Mouse (Mus musculus): ENCODE measurements around the gene Apaf1. TPM values are rescaled to one million over a fixed set of nuclear protein-coding genes. Genes with fewer than 3 reads are reported as not detected.
A peak's percentile ranks its signal among the peaks of the same experiment; 100 is the strongest.

The Apaf1 gene
- total and polyA plus RNA-seq, 3 experiments: 16.0 to 27.3 (median 22.1) TPM

DNA sequence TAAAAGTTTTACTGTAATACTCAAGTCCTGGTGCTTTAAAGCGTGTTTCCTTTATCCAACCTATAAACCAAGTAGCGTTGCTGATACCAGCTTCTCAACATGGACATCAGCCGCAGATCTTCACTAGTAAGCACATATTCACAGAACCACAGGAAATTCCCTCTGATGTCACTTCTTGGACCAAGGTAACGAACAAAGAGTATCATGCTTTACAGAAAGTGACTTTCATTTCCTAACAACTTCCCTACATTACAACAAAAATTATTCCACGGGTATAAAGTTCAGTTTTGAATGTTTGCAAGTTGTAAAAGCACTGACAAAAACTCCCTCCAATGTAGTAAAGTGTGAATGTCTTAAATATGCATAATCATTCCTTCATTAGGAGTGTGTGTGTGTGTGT is 2.0 kb downstream of the Apaf1 start:
- in situ Hi-C loops (cut with MboI; ENCODE audit: low pct_ligation_motif_present, low pct_unique_long_range_greater_than_20kb, low sequenced_read_pairs): no loop called here
- peak; percentile 52; the same call in 1 of the 2 replicates for TF ChIP-seq IRF4 (IDR thresholded peaks at IDR 0.05; ENCODE audit: low read depth, low read length)
- TF ChIP-seq UBTF (IDR thresholded peaks at IDR 0.05; ENCODE audit: low read depth, low read length): no peak
- peak; percentile 57; the same call in 1 of the 2 replicates for TF ChIP-seq SIN3A (IDR thresholded peaks at IDR 0.05; ENCODE audit: low read length)
- 0 out of 2 replicates have a peak, but pooled peaks have one; percentile 26 for TF ChIP-seq EP300 (IDR thresholded peaks at IDR 0.05; ENCODE audit: low read length)
- no peak for TF ChIP-seq NELFE (IDR thresholded peaks at IDR 0.05; ENCODE audit: low read depth, low read length)
- TF ChIP-seq ZKSCAN1 (IDR thresholded peaks at IDR 0.05; ENCODE audit: borderline replicate concordance, low read depth, low read length): no peak
- H3K4me3 ChIP-seq (replicated peaks in 1 of 3; ENCODE audit: low read depth in 2 of 3, low read length in 2 of 3, poor library complexity in 1 of 3): peak overlapping the region in 2 of 3 experiments; percentile 36 to 42

DNA sequence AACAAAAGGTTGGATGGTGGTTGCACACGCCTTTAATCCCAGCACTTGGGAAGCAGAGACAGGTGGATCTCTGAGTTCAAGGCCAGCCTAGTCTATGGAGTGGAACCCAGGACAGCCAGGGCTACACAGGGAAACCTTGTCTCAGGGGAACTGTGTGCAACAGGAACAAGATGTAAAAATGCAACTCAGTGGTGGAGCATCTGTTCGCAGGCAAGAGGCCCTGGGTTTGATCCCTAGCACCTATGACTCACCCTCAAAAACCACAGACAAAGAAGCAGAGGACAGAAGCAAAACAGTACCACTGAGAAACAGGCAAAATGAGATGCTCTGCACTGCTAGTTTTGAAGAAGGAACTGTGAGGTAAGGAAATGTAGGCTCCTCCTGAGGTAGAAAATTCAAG is 5.9 kb downstream of the Apaf1 start:
- peak; percentile 88 for DNase-seq (ENCODE audit: extremely low read depth)
- dilution Hi-C loops (cut with MboI; ENCODE audit: extremely low pct_ligation_motif_present, extremely low pct_unique_long_range_greater_than_20kb, low sequenced_read_pairs): no loop called here
- peaks cover 6 to 28% of the 10 kb centered on the region in 2 experiments for H3K4me1 ChIP-seq (ENCODE audit: control insufficient read depth in 1 of 2, insufficient read depth in 2 of 2)
- no peaks in the 10 kb centered on the region for H3K27me3 ChIP-seq (replicated peaks)
- H3K36me3 ChIP-seq (replicated peaks in 1 of 2; ENCODE audit: control insufficient read depth in 1 of 2, insufficient read depth in 1 of 2, low read length in 1 of 2): peaks cover 19 to 56% of the 10 kb centered on the region in 2 experiments
- no peak overlapping the region for H3K4me2 ChIP-seq (ENCODE audit: insufficient read depth, low read depth, poor library complexity, severe bottlenecking)
- H3K9ac ChIP-seq (ENCODE audit: insufficient read depth, low read depth): no peak overlapping the region
- in situ Hi-C loops (cut with MboI; ENCODE audit: low pct_ligation_motif_present, low pct_unique_long_range_greater_than_20kb, low sequenced_read_pairs): loop anchor here (5.0 kb wide), 1 partner anchor 66 kb away; no protein-coding TSS in a partner anchor
- H3K4me3 ChIP-seq (replicated peaks in 1 of 3; ENCODE audit: low read depth in 2 of 3, low read length in 2 of 3, poor library complexity in 1 of 3): no peak overlapping the region
- H3K27ac ChIP-seq (ENCODE audit: insufficient read depth, low read depth): no peak overlapping the region
- peaks cover 6% of the 10 kb centered on the region for H3K79me2 ChIP-seq (replicated peaks; ENCODE audit: control insufficient read depth, extremely low read depth, insufficient read depth, poor library complexity, severe bottlenecking)
- H3K9me3 ChIP-seq (replicated peaks; ENCODE audit: low read length): peaks cover 5% of the 10 kb centered on the region
- TF ChIP-seq CHD1 (IDR thresholded peaks at IDR 0.05; ENCODE audit: low read depth, low read length): no peak
- TF ChIP-seq MYC (IDR thresholded peaks at IDR 0.05; ENCODE audit: low read depth, low read length): no peak
- TF ChIP-seq SMC3 (IDR thresholded peaks at IDR 0.05; ENCODE audit: low read depth, low read length): 0 out of 2 replicates have a peak, but pooled peaks have one; percentile 6
- TF ChIP-seq HCFC1 (IDR thresholded peaks at IDR 0.05; ENCODE audit: low read depth, low read length): 0 out of 2 replicates have a peak, but pooled peaks have one; percentile 14
- peak; percentile 87 for TF ChIP-seq TCF12 (IDR thresholded peaks at IDR 0.05; ENCODE audit: low read depth, low read length)
- peak; percentile 65 for TF ChIP-seq BHLHE40 (IDR thresholded peaks at IDR 0.05; ENCODE audit: low read depth, low read length)
- TF ChIP-seq ZNF384 (IDR thresholded peaks at IDR 0.05; ENCODE audit: low read depth, low read length): no peak
- TF ChIP-seq KAT2A (IDR thresholded peaks at IDR 0.05; ENCODE audit: insufficient replicate concordance, low read length): 0 out of 2 replicates have a peak, but pooled peaks have one; percentile 62
- TF ChIP-seq USF2 (conservative IDR thresholded peaks at IDR 0.05; ENCODE audit: low read depth, low read length): no peak
- peak; percentile 87 for TF ChIP-seq JUND (conservative IDR thresholded peaks at IDR 0.05; ENCODE audit: low read depth, low read length)
- TF ChIP-seq EP300 (IDR thresholded peaks at IDR 0.05; ENCODE audit: low read length): peak; percentile 94
- peak; percentile 91 for TF ChIP-seq ETS1 (conservative IDR thresholded peaks at IDR 0.05; ENCODE audit: low read depth, low read length)
- TF ChIP-seq ELF1 (IDR thresholded peaks at IDR 0.05; ENCODE audit: low read depth, low read length): no peak
- TF ChIP-seq IRF4 (IDR thresholded peaks at IDR 0.05; ENCODE audit: low read depth, low read length): peak; percentile 86
- TF ChIP-seq ZMIZ1 (IDR thresholded peaks at IDR 0.05; ENCODE audit: low read depth, low read length): peak; percentile 24; the same call in 1 of the 2 replicates
- peak; percentile 60 for TF ChIP-seq SIN3A (IDR thresholded peaks at IDR 0.05; ENCODE audit: low read length)
- TF ChIP-seq CHD2 (IDR thresholded peaks at IDR 0.05; ENCODE audit: low read length): peak; percentile 61
- TF ChIP-seq MAZ (IDR thresholded peaks at IDR 0.05; ENCODE audit: low read depth, low read length): peak; percentile 46; the same call in 1 of the 2 replicates
- no peak for TF ChIP-seq MXI1 (IDR thresholded peaks at IDR 0.05; ENCODE audit: low read depth, low read length)
- no peak for TF ChIP-seq ZC3H11A (IDR thresholded peaks at IDR 0.05; ENCODE audit: low read depth, low read length)
- 0 out of 2 replicates have a peak, but pooled peaks have one; percentile 61 for TF ChIP-seq MAFK (IDR thresholded peaks at IDR 0.05; ENCODE audit: insufficient replicate concordance, low read length)
- no peak for TF ChIP-seq POLR2A (IDR thresholded peaks at IDR 0.05; ENCODE audit: low read depth, low read length)
- TF ChIP-seq NRF1 (IDR thresholded peaks at IDR 0.05; ENCODE audit: low read depth, low read length): no peak
- TF ChIP-seq MAX (IDR thresholded peaks at IDR 0.05; ENCODE audit: low read length): peak; percentile 35; the same call in 1 of the 2 replicates
- TF ChIP-seq E2F4 (IDR thresholded peaks at IDR 0.05; ENCODE audit: insufficient replicate concordance, low read depth, low read length): no peak
- no peak for TF ChIP-seq NELFE (IDR thresholded peaks at IDR 0.05; ENCODE audit: low read depth, low read length)
- TF ChIP-seq JUN (IDR thresholded peaks at IDR 0.05; ENCODE audit: insufficient read depth, low read depth, low read length): peak; percentile 84
- TF ChIP-seq PAX5 (IDR thresholded peaks at IDR 0.05; ENCODE audit: low read length): no peak
- TF ChIP-seq POLR2AphosphoS2 (IDR thresholded peaks at IDR 0.05; ENCODE audit: low read depth, low read length): no peak
- TF ChIP-seq ZKSCAN1 (IDR thresholded peaks at IDR 0.05; ENCODE audit: borderline replicate concordance, low read depth, low read length): no peak
- no peak for TF ChIP-seq CTCF (conservative IDR thresholded peaks at IDR 0.05 in 1 of 2, IDR thresholded peaks at IDR 0.05 in 1 of 2; ENCODE audit: low read depth in 2 of 2, low read length in 2 of 2)

More for the DNA sequence above, 2.0 kb downstream of the Apaf1 start:
- H3K27me3 ChIP-seq (replicated peaks): no peaks in the 10 kb centered on the region
- no peak overlapping the region for H3K27ac ChIP-seq (ENCODE audit: insufficient read depth, low read depth)
- H3K36me3 ChIP-seq (replicated peaks in 1 of 2; ENCODE audit: control insufficient read depth in 1 of 2, insufficient read depth in 1 of 2, low read length in 1 of 2): peaks cover 7 to 29% of the 10 kb centered on the region in 2 experiments
- H3K79me2 ChIP-seq (replicated peaks; ENCODE audit: control insufficient read depth, extremely low read depth, insufficient read depth, poor library complexity, severe bottlenecking): peaks cover 6% of the 10 kb centered on the region
- H3K9me3 ChIP-seq (replicated peaks; ENCODE audit: low read length): no peaks in the 10 kb centered on the region
- H3K4me1 ChIP-seq (ENCODE audit: control insufficient read depth in 1 of 2, insufficient read depth in 2 of 2): peaks cover 6 to 40% of the 10 kb centered on the region in 2 experiments
- peak overlapping the region; percentile 65 for H3K4me2 ChIP-seq (ENCODE audit: insufficient read depth, low read depth, poor library complexity, severe bottlenecking)
- dilution Hi-C loops (cut with MboI; ENCODE audit: extremely low pct_ligation_motif_present, extremely low pct_unique_long_range_greater_than_20kb, low sequenced_read_pairs): no loop called here
- peak overlapping the region; percentile 27; the same call in 1 of the 2 replicates for H3K9ac ChIP-seq (ENCODE audit: insufficient read depth, low read depth)
- no peak for DNase-seq (ENCODE audit: extremely low read depth)
